Mouse (Mus musculus) 3T3-L1 (cell line): ENCODE data around the gene AF067063.
"Not testable (repeated sequence)": the region's sequence is repeated elsewhere in the genome, so short reads cannot be mapped to it uniquely, and the experiment has no call there.

Experiments used
- DNase-seq: peaks from one replicate; pipeline ENCODE4 v3.0.0-alpha.2; 2015; ENCODE audit warnings: low read depth, low spot score

AF067063 gene

GRCm38 (mm10) chr13:119830116-119830515, at the start of gene AF067063:
TSS of gene AF067063 (minus strand) at chr13:119830216.
- not testable (repeated sequence) for DNase-seq

- DNase-seq: not testable (repeated sequence)
Measured at GRCm38 (mm10) chr13:119864395-119864999, 34.5 kb upstream of the AF067063 start.

- not testable (repeated sequence) for DNase-seq
Measured at GRCm38 (mm10) chr13:119862399-119862798, 32.4 kb upstream of the AF067063 start.

- DNase-seq: not testable (repeated sequence)
Measured at GRCm38 (mm10) chr13:119839982-119840381, 10.0 kb upstream of the AF067063 start.

GRCm38 (mm10) chr13:119837719-119838337, 7.8 kb upstream of the AF067063 start:
- DNase-seq: not testable (repeated sequence)

GRCm38 (mm10) chr13:119836324-119836811, 6.4 kb upstream of the AF067063 start:
- DNase-seq: not testable (repeated sequence)

GRCm38 (mm10) chr13:119835320-119836056, 5.5 kb upstream of the AF067063 start, which contains the start of gene D13Ertd608e:
TSS of gene D13Ertd608e (plus strand) at chr13:119836006.
- peak; percentile 14 for DNase-seq

- DNase-seq: no peak
Measured at GRCm38 (mm10) chr13:119817579-119818206, 12.3 kb downstream of the AF067063 start.

GRCm38 (mm10) chr13:119816798-119817197, 13.2 kb downstream of the AF067063 start:
- DNase-seq: no peak

- no peak for DNase-seq
Measured at GRCm38 (mm10) chr13:119810031-119810430, 20.0 kb downstream of the AF067063 start.

- DNase-seq: no peak
Measured at GRCm38 (mm10) chr13:119808937-119809336, 21.1 kb downstream of the AF067063 start.

GRCm38 (mm10) chr13:119797656-119798055, 32.4 kb downstream of the AF067063 start:
- DNase-seq: no peak

GRCm38 (mm10) chr13:119792791-119793404, 37.1 kb downstream of the AF067063 start:
- no peak for DNase-seq

- no peak for DNase-seq
Measured at GRCm38 (mm10) chr13:119791580-119792135, 38.4 kb downstream of the AF067063 start.

GRCm38 (mm10) chr13:119790761-119791579, 39.0 kb downstream of the AF067063 start, which contains the start of gene Zfp131:
TSS of gene Zfp131 (minus strand) at chr13:119790889.
- DNase-seq: peak; percentile 88

- DNase-seq: peak; percentile 69
Measured at GRCm38 (mm10) chr13:119789851-119790717, 39.9 kb downstream of the AF067063 start.

GRCm38 (mm10) chr13:119783581-119783980, 46.4 kb downstream of the AF067063 start:
- DNase-seq: no peak
